Mouse (Mus musculus): ENCODE measurements around the gene Hes3. TPM values are rescaled to one million over a fixed set of nuclear protein-coding genes. Genes with fewer than 3 reads are reported as not detected.

The Hes3 gene
- polyA plus RNA-seq, 1 experiment from 2014 or later, result not detected

- 1% methylated on average over 32 of the region's 32 CpGs for WGBS
- peak; percentile 26 for ATAC-seq
- H3K4me1 ChIP-seq (replicated peaks; ENCODE audit: control insufficient read depth, insufficient read depth, low read length), result peaks cover 43% of the 10 kb centered on the region
- no peaks in the 10 kb centered on the region for H3K36me3 ChIP-seq (ENCODE audit: control insufficient read depth, insufficient read depth)
- H3K27me3 ChIP-seq (replicated peaks; ENCODE audit: control insufficient read depth, insufficient read depth, low read length), result peaks cover 83% of the 10 kb centered on the region
- peak overlapping the region; percentile 49 for H3K4me3 ChIP-seq (replicated peaks; ENCODE audit: low read length)
- no peaks in the 10 kb centered on the region for H3K9me3 ChIP-seq (ENCODE audit: control insufficient read depth, low read length)
- no peak overlapping the region for H3K27ac ChIP-seq (ENCODE audit: low read length)
- H3K4me2 ChIP-seq (ENCODE audit: low read length), result peak overlapping the region; percentile 69
- H3K9ac ChIP-seq (replicated peaks; ENCODE audit: low read depth, low read length), result peak overlapping the region; percentile 57
Observed at GRCm38 (mm10) chr4:152286183-152286582, 5.3 kb downstream of the Hes3 start.

GRCm38 (mm10) chr4:152285505-152285904 lies 6.0 kb downstream of the Hes3 start:
- Histone ChIP-seq H3K27me3 (replicated peaks; ENCODE audit: control insufficient read depth, insufficient read depth, low read length) (peaks cover 83% of the 10 kb centered on the region), H3K9ac (replicated peaks; ENCODE audit: low read depth, low read length) (no peak overlapping the region), H3K4me2 (ENCODE audit: low read length) (no peak overlapping the region), H3K9me3 (ENCODE audit: control insufficient read depth, low read length) (no peaks in the 10 kb centered on the region), H3K36me3 (ENCODE audit: control insufficient read depth, insufficient read depth) (no peaks in the 10 kb centered on the region), H3K4me1 (replicated peaks; ENCODE audit: control insufficient read depth, insufficient read depth, low read length) (peaks cover 39% of the 10 kb centered on the region), H3K4me3 (replicated peaks; ENCODE audit: low read length) (no peak overlapping the region), H3K27ac (ENCODE audit: low read length) (no peak overlapping the region)
- 3% methylated on average over 10 of the region's 10 CpGs for WGBS
- no peak for ATAC-seq

GRCm38 (mm10) chr4:152283186-152283950 lies 8.1 kb downstream of the Hes3 start:
- peaks cover 71% of the 10 kb centered on the region for H3K27me3 ChIP-seq (replicated peaks; ENCODE audit: control insufficient read depth, insufficient read depth, low read length)
- H3K4me1 ChIP-seq (replicated peaks; ENCODE audit: control insufficient read depth, insufficient read depth, low read length), result peaks cover 33% of the 10 kb centered on the region
- H3K4me3 ChIP-seq (replicated peaks; ENCODE audit: low read length), result peak overlapping the region; percentile 42
- peak overlapping the region; percentile 26; the same call in 1 of the 2 replicates for H3K9ac ChIP-seq (replicated peaks; ENCODE audit: low read depth, low read length)
- 4% methylated on average over 70 of the region's 70 CpGs for WGBS
- no peak overlapping the region for H3K27ac ChIP-seq (ENCODE audit: low read length)
- peak overlapping the region; percentile 64 for H3K4me2 ChIP-seq (ENCODE audit: low read length)
- no peaks in the 10 kb centered on the region for H3K36me3 ChIP-seq (ENCODE audit: control insufficient read depth, insufficient read depth)
- H3K9me3 ChIP-seq (ENCODE audit: control insufficient read depth, low read length), result no peaks in the 10 kb centered on the region
- peak; percentile 88 for ATAC-seq

- peak overlapping the region; percentile 42 for H3K4me3 ChIP-seq (replicated peaks; ENCODE audit: low read length)
- H3K4me2 ChIP-seq (ENCODE audit: low read length), result peak overlapping the region; percentile 64
- H3K4me1 ChIP-seq (replicated peaks; ENCODE audit: control insufficient read depth, insufficient read depth, low read length), result peaks cover 28% of the 10 kb centered on the region
- H3K27ac ChIP-seq (ENCODE audit: low read length), result no peak overlapping the region
- H3K9ac ChIP-seq (replicated peaks; ENCODE audit: low read depth, low read length), result no peak overlapping the region
- no peak for ATAC-seq
- 13% methylated on average over 33 of the region's 34 CpGs for WGBS
- peaks cover 65% of the 10 kb centered on the region for H3K27me3 ChIP-seq (replicated peaks; ENCODE audit: control insufficient read depth, insufficient read depth, low read length)
- H3K36me3 ChIP-seq (ENCODE audit: control insufficient read depth, insufficient read depth), result no peaks in the 10 kb centered on the region
- no peaks in the 10 kb centered on the region for H3K9me3 ChIP-seq (ENCODE audit: control insufficient read depth, low read length)
Observed at GRCm38 (mm10) chr4:152282721-152283120, 8.7 kb downstream of the Hes3 start.

GRCm38 (mm10) chr4:152281601-152282000 lies 9.9 kb downstream of the Hes3 start:
- H3K4me1 ChIP-seq (replicated peaks; ENCODE audit: control insufficient read depth, insufficient read depth, low read length), result peaks cover 17% of the 10 kb centered on the region
- H3K36me3 ChIP-seq (ENCODE audit: control insufficient read depth, insufficient read depth), result no peaks in the 10 kb centered on the region
- no peak overlapping the region for H3K4me3 ChIP-seq (replicated peaks; ENCODE audit: low read length)
- H3K27ac ChIP-seq (ENCODE audit: low read length), result no peak overlapping the region
- H3K27me3 ChIP-seq (replicated peaks; ENCODE audit: control insufficient read depth, insufficient read depth, low read length), result peaks cover 55% of the 10 kb centered on the region
- no peaks in the 10 kb centered on the region for H3K9me3 ChIP-seq (ENCODE audit: control insufficient read depth, low read length)
- H3K9ac ChIP-seq (replicated peaks; ENCODE audit: low read depth, low read length), result no peak overlapping the region
- H3K4me2 ChIP-seq (ENCODE audit: low read length), result no peak overlapping the region
- WGBS, result 59% methylated on average over 15 of the region's 15 CpGs
- ATAC-seq, result no peak

GRCm38 (mm10) chr4:152278986-152279385 lies 12.5 kb downstream of the Hes3 start:
- peaks cover 41% of the 10 kb centered on the region for H3K27me3 ChIP-seq (replicated peaks; ENCODE audit: control insufficient read depth, insufficient read depth, low read length)
- ATAC-seq, result 0 out of 2 replicates have a peak, but pooled peaks have one; percentile 7

GRCm38 (mm10) chr4:152277916-152278315 lies 13.5 kb downstream of the Hes3 start:
- no peaks in the 10 kb centered on the region for H3K9me3 ChIP-seq (ENCODE audit: control insufficient read depth, low read length)
- H3K4me1 ChIP-seq (replicated peaks; ENCODE audit: control insufficient read depth, insufficient read depth, low read length), result peaks cover 17% of the 10 kb centered on the region
- ATAC-seq, result no peak
- no peak overlapping the region for H3K27ac ChIP-seq (ENCODE audit: low read length)
- H3K4me2 ChIP-seq (ENCODE audit: low read length), result no peak overlapping the region
- 72% methylated on average over 2 of the region's 2 CpGs for WGBS
- H3K36me3 ChIP-seq (ENCODE audit: control insufficient read depth, insufficient read depth), result no peaks in the 10 kb centered on the region
- H3K4me3 ChIP-seq (replicated peaks; ENCODE audit: low read length), result no peak overlapping the region
- peaks cover 34% of the 10 kb centered on the region for H3K27me3 ChIP-seq (replicated peaks; ENCODE audit: control insufficient read depth, insufficient read depth, low read length)
- no peak overlapping the region for H3K9ac ChIP-seq (replicated peaks; ENCODE audit: low read depth, low read length)

More at GRCm38 (mm10) chr4:152278986-152279385, 12.5 kb downstream of the Hes3 start:
- H3K27ac ChIP-seq (ENCODE audit: low read length), result no peak overlapping the region
- WGBS, result 81% methylated on average over 23 of the region's 23 CpGs
- H3K9ac ChIP-seq (replicated peaks; ENCODE audit: low read depth, low read length), result no peak overlapping the region
- H3K4me3 ChIP-seq (replicated peaks; ENCODE audit: low read length), result no peak overlapping the region
- no peaks in the 10 kb centered on the region for H3K36me3 ChIP-seq (ENCODE audit: control insufficient read depth, insufficient read depth)
- H3K4me1 ChIP-seq (replicated peaks; ENCODE audit: control insufficient read depth, insufficient read depth, low read length), result peaks cover 20% of the 10 kb centered on the region
- no peaks in the 10 kb centered on the region for H3K9me3 ChIP-seq (ENCODE audit: control insufficient read depth, low read length)
- H3K4me2 ChIP-seq (ENCODE audit: low read length), result no peak overlapping the region

GRCm38 (mm10) chr4:152276389-152277347 lies 14.8 kb downstream of the Hes3 start:
- WGBS, result 51% methylated on average over 10 of the region's 10 CpGs
- no peak for ATAC-seq
- no peaks in the 10 kb centered on the region for H3K9me3 ChIP-seq (ENCODE audit: control insufficient read depth, low read length)
- peaks cover 24% of the 10 kb centered on the region for H3K27me3 ChIP-seq (replicated peaks; ENCODE audit: control insufficient read depth, insufficient read depth, low read length)
- no peaks in the 10 kb centered on the region for H3K36me3 ChIP-seq (ENCODE audit: control insufficient read depth, insufficient read depth)
- no peak overlapping the region for H3K4me3 ChIP-seq (replicated peaks; ENCODE audit: low read length)
- H3K4me2 ChIP-seq (ENCODE audit: low read length), result no peak overlapping the region
- peaks cover 14% of the 10 kb centered on the region for H3K4me1 ChIP-seq (replicated peaks; ENCODE audit: control insufficient read depth, insufficient read depth, low read length)
- H3K27ac ChIP-seq (ENCODE audit: low read length), result no peak overlapping the region
- no peak overlapping the region for H3K9ac ChIP-seq (replicated peaks; ENCODE audit: low read depth, low read length)

- Histone ChIP-seq H3K27ac (ENCODE audit: low read length) (no peak overlapping the region), H3K4me3 (replicated peaks; ENCODE audit: low read length) (peak overlapping the region; percentile 47), H3K9ac (replicated peaks; ENCODE audit: low read depth, low read length) (peak overlapping the region; percentile 56), H3K9me3 (ENCODE audit: control insufficient read depth, low read length) (no peaks in the 10 kb centered on the region), H3K4me1 (replicated peaks; ENCODE audit: control insufficient read depth, insufficient read depth, low read length) (peaks cover 14% of the 10 kb centered on the region), H3K36me3 (ENCODE audit: control insufficient read depth, insufficient read depth) (no peaks in the 10 kb centered on the region), H3K27me3 (replicated peaks; ENCODE audit: control insufficient read depth, insufficient read depth, low read length) (peaks cover 12% of the 10 kb centered on the region), H3K4me2 (ENCODE audit: low read length) (peak overlapping the region; percentile 88)
- WGBS, result 3% methylated on average over 20 of the region's 20 CpGs
- peak; percentile 36; the same call in 1 of the 2 replicates for ATAC-seq
Observed at GRCm38 (mm10) chr4:152274681-152275131, 16.8 kb downstream of the Hes3 start.
